Mouse (Mus musculus) ES-E14 (cell line): Measurements from ENCODE around the gene Fzr1. TPM values are rescaled to one million over a fixed set of nuclear protein-coding genes. Genes with fewer than 3 reads are reported as not detected.
A peak's percentile ranks its signal among the peaks of the same experiment; 100 is the strongest.

Source experiments
- DNase-seq: peaks from one replicate; pipeline ENCODE4 v3.0.0-alpha.2; 2013; ENCODE audit warnings: low read depth, low spot score
- H3K27ac ChIP-seq: 2 replicates; pipeline ENCODE4 v1.5.1; 2012; ENCODE audit warnings: low read depth, mild to moderate bottlenecking, low read length, moderate library complexity, mixed read lengths; ENCODE audit not compliant: poor library complexity, insufficient read depth, severe bottlenecking
- H3K36me3 ChIP-seq: 2 replicates; pipeline ENCODE4 v1.6.1; 2012; ENCODE audit warnings: mild to moderate bottlenecking, low read length, moderate library complexity, mixed read lengths; ENCODE audit not compliant: control insufficient read depth, poor library complexity, insufficient read depth, severe bottlenecking
- H3K4me1 ChIP-seq, 2 experiments: fragments of 150-350 bp in 1 of 2; sonication (generic) in 1 of 2; 2 replicates each; pipeline ENCODE4 v1.6.1; 2012; ENCODE audit warnings: low read length in 2 of 2, mild to moderate bottlenecking in 1 of 2, mixed read lengths in 1 of 2; ENCODE audit not compliant: control insufficient read depth in 2 of 2, insufficient read depth in 2 of 2, poor library complexity in 1 of 2
- H3K4me3 ChIP-seq, 2 experiments: fragments of 150-350 bp in 1 of 2; sonication (generic) in 1 of 2; 2 replicates each; pipeline ENCODE4 v1.5.1; 2012; ENCODE audit warnings: low read length in 2 of 2, low read depth in 1 of 2, mild to moderate bottlenecking in 1 of 2, mixed read lengths in 1 of 2; ENCODE audit not compliant: insufficient read depth in 1 of 2, poor library complexity in 1 of 2, severe bottlenecking in 1 of 2
- H3K9ac ChIP-seq: 2 replicates; pipeline ENCODE4 v1.6.1; 2012; ENCODE audit warnings: low read depth, mild to moderate bottlenecking, low read length, mixed read lengths; ENCODE audit not compliant: poor library complexity, insufficient read depth, severe bottlenecking
- H3K9me3 ChIP-seq: fragments of 150-350 bp; sonication (generic); 2 replicates; pipeline ENCODE4 v1.6.1; 2012; ENCODE audit warnings: low read depth, mild to moderate bottlenecking, low read length; ENCODE audit not compliant: control insufficient read depth, insufficient read depth
- CHD2 ChIP-seq: IDR thresholded peaks from 2 replicates; pipeline ENCODE4 v1.6.1; 2014; ENCODE audit warnings: mild to moderate bottlenecking, low read depth, low read length, inconsistent platforms
- HCFC1 ChIP-seq: IDR thresholded peaks from 2 replicates; pipeline ENCODE4 v1.6.1; 2012; ENCODE audit warnings: low read length, inconsistent platforms, borderline replicate concordance; ENCODE audit not compliant: insufficient read depth
- MAFK ChIP-seq: IDR thresholded peaks from 2 replicates; pipeline ENCODE4 v1.6.1; 2014; ENCODE audit warnings: mild to moderate bottlenecking, low read depth, low read length, inconsistent platforms; ENCODE audit not compliant: insufficient read depth
- ZC3H11A ChIP-seq: IDR thresholded peaks from 2 replicates; pipeline ENCODE4 v1.6.1; 2012; ENCODE audit warnings: low read depth, mild to moderate bottlenecking, inconsistent platforms, low read length, borderline replicate concordance
- ZNF384 ChIP-seq: IDR thresholded peaks from 2 replicates; pipeline ENCODE4 v1.6.1; 2012; ENCODE audit warnings: low read depth, low read length, inconsistent platforms
- in situ Hi-C, 2 experiments: fragments of 600-800 bp; cut with MboI; formaldehyde crosslinking; loops; one replicate each; pipeline ENCODE4 v1.15.1; 2025; ENCODE audit warnings: low sequenced_read_pairs in 2 of 2, inconsistent platforms in 1 of 2; ENCODE audit not compliant: unreplicated experiment in 2 of 2
- total RNA-seq: library from RNA; depleted of rRNA; stranded (reverse); fragments of 300-350 nt; gene quantifications from 2 replicates; pipeline ENCODE4 v1.2.3, GENCODE M21; 2012

Gene Fzr1
- total RNA-seq, 1 experiment, result 63.0 TPM

DNA sequence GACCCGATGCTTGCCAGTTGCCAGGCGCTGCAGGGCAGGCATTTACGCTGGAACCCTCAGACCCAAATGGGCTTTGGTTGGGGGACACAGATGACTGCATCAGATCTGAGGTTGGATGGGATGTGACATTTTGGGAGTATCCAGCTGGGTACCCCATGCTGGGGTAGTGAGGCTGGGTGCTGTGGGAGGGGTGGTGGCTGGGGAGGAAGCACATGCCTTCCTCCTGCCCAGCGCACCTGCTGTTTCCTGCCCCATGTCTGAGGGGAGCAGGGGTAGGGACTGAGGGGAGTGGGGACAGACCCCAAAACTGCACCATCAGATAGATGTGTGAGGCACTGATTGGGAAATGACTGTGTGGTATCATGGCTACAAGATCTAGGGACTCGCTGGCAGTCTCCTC is 18.4 kb upstream of the Fzr1 start:
- Histone ChIP-seq H3K9ac (no peak overlapping the region), H3K27ac (no peak overlapping the region)
- in situ Hi-C loops, result loop anchor here in 1 of 2 experiments (5.0 kb wide), 1 partner anchor 56 kb away; no protein-coding TSS in a partner anchor

GRCm38 (mm10) chr10:81395865-81396264 is 17.5 kb upstream of the Fzr1 start:
- in situ Hi-C loops, result loop anchor here in 1 of 2 experiments (5.0 kb wide), 1 partner anchor 56 kb away; no protein-coding TSS in a partner anchor
- H3K4me1 ChIP-seq, result peaks cover 4 to 35% of the 10 kb centered on the region in 2 experiments; a peak in 2 of 4 replicates

More for the DNA sequence above, 18.4 kb upstream of the Fzr1 start:
- peaks cover 3% of the 10 kb centered on the region; the same call in 1 of the 2 replicates for H3K36me3 ChIP-seq
- H3K4me3 ChIP-seq, result no peak overlapping the region
- H3K4me1 ChIP-seq, result peaks cover 5 to 39% of the 10 kb centered on the region in 2 experiments; a peak in 2 of 4 replicates
- TF ChIP-seq ZC3H11A (no peak), HCFC1 (no peak), MAFK (no peak), ZNF384 (no peak), CHD2 (no peak)
- DNase-seq, result no peak
- no peaks in the 10 kb centered on the region for H3K9me3 ChIP-seq

GRCm38 (mm10) chr10:81395127-81395526 is 16.8 kb upstream of the Fzr1 start:
- H3K9me3 ChIP-seq, result no peaks in the 10 kb centered on the region
- H3K4me3 ChIP-seq, result no peak overlapping the region
- no peak overlapping the region for H3K9ac ChIP-seq
- H3K36me3 ChIP-seq, result peaks cover 3% of the 10 kb centered on the region; the same call in 1 of the 2 replicates
- TF ChIP-seq ZC3H11A, result peak; percentile 64
- no peak for TF ChIP-seq MAFK
- 0 out of 2 replicates have a peak, but pooled peaks have one; percentile 40 for TF ChIP-seq HCFC1
- no peak for TF ChIP-seq ZNF384
- TF ChIP-seq CHD2, result no peak
- H3K4me1 ChIP-seq, result peaks cover 0 to 32% of the 10 kb centered on the region in 2 experiments; a peak in 2 of 4 replicates
- DNase-seq, result peak; percentile 75
- in situ Hi-C loops, result loop anchor here in 1 of 2 experiments (5.0 kb wide), 1 partner anchor 57 kb away; no protein-coding TSS in a partner anchor
- H3K27ac ChIP-seq, result no peak overlapping the region

More at GRCm38 (mm10) chr10:81395865-81396264, 17.5 kb upstream of the Fzr1 start:
- peaks cover 3% of the 10 kb centered on the region; the same call in 1 of the 2 replicates for H3K36me3 ChIP-seq
- H3K9ac ChIP-seq, result no peak overlapping the region
- no peak overlapping the region for H3K27ac ChIP-seq
- DNase-seq, result no peak
- no peak for TF ChIP-seq MAFK
- no peak for TF ChIP-seq ZNF384
- TF ChIP-seq ZC3H11A, result no peak
- TF ChIP-seq CHD2, result no peak
- no peak for TF ChIP-seq HCFC1
- no peak overlapping the region for H3K4me3 ChIP-seq
- H3K9me3 ChIP-seq, result no peaks in the 10 kb centered on the region

DNA sequence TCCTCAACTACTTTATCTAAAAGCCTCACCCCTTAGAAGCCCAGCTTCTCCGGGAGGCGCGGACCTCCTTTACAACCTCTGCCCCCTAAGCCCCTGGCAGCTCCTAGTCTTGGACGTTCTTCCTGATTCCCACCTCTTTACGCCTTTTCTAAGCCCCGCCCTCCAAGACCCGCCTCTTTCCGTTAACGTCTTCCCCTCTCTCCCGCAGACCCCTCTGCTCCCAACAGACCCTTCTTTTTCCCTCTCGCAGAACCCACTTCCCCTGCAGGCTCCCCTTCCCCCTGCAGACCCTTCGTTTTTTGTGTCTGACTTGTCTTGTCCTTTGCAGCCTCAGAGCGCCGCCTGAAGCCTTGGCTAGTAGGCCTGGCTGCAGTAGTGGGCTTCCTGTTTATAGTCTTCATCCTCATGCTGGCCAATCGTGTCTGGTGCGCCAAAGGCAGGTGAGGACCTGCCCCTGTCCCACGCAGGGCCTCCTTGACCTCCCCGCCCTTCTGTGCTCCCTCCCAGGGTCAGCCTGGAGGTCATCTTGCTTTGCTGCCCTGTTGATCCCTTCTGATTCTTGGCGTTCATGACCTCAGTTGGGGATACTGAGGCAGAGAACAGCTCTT is 15.2 kb upstream of the Fzr1 start:
- DNase-seq, result no peak
- Histone ChIP-seq H3K9me3 (no peaks in the 10 kb centered on the region), H3K9ac (0 out of 2 replicates have a peak overlapping the region, but pooled peaks have one; percentile 28), H3K4me1 (peaks cover 0 to 26% of the 10 kb centered on the region in 2 experiments; a peak in 2 of 4 replicates), H3K4me3 (0 out of 4 replicates have a peak overlapping the region, but pooled peaks of 1 of the 2 experiments have one; percentile 44), H3K36me3 (peaks cover 5% of the 10 kb centered on the region), H3K27ac (no peak overlapping the region)
- in situ Hi-C loops, result no loop called here
- TF ChIP-seq MAFK, result no peak
- TF ChIP-seq ZNF384, result no peak
- no peak for TF ChIP-seq HCFC1
- TF ChIP-seq CHD2, result no peak
- no peak for TF ChIP-seq ZC3H11A
